ENCODE assay signal across 20 mouse cellular contexts in the genomic region with DNA sequence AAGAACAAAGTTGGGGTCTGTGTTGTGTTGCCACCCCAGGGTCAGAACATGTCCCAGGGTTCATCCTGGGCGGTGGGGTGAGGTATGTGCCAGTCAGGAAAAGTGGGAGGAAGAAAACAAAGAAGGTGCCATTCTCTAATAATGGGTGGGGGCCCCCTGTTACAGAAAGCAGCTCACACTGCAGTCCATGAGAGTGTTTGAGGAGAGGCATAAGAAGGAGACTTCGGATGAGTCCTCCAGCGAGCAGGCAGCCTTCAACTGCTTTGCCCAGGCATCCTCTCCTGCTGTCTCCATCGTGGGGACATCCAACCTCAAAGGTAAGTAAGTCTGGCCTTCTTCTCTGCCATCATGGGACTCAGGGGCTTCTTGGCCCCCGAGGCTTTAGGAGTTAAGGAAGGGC. TPM values are rescaled to one million over a fixed set of nuclear protein-coding genes. Genes with fewer than 3 reads are reported as not detected.
A peak's percentile ranks its signal among the peaks of the same experiment; 100 is the strongest.
DNase-seq lines count a peak whose midpoint lies in the region; ATAC-seq and TF ChIP-seq lines count a peak whose summit lies in the region.
"Had no signal": no experiment of that assay in that cellular context is flagged by ENCODE, and none has a peak within 500 bp of the region (broad histone marks: within the 10 kb centered on the region; RNA-seq: fewer than 3 reads in every experiment).

No protein-coding gene starts in this region.

- TF ChIP-seq POLR2A in lung, adult 2 months (IDR thresholded peaks at IDR 0.05; ENCODE audit: borderline replicate concordance, extremely low read depth, low read depth, low read length) = no peak

- no peak for ATAC-seq in embryonic facial prominence, embryonic 12.5 days (ENCODE audit: insufficient number of reproducible peaks, insufficient read depth, low FRiP score, low TSS enrichment)
- no peak for ATAC-seq in limb, embryonic 11.5 days (ENCODE audit: insufficient number of reproducible peaks, low FRiP score, low TSS enrichment, low read depth)
- ATAC-seq in granulocyte monocyte progenitor cell, adult 5-6 weeks (replicated peaks; ENCODE audit: poor library complexity, severe bottlenecking) = no peak
- ATAC-seq: liver, embryonic 12.5 days; Patski had no signal

- H3K9me3 ChIP-seq in embryonic facial prominence, embryonic 12.5 days = no peaks in the 10 kb centered on the region
- no peaks in the 10 kb centered on the region for H3K9me3 ChIP-seq in limb, embryonic 11.5 days (ENCODE audit: control insufficient read depth, low read length)
- H3K9me3 ChIP-seq: forebrain, embryonic 12.5 days; liver, embryonic 12.5 days had no signal

- WGBS in lung, adult 2 months = 44% methylated on average over 5 of the region's 5 CpGs
- WGBS in embryonic facial prominence, embryonic 12.5 days = 32% methylated on average over 5 of the region's 5 CpGs
- 55% methylated on average over 5 of the region's 5 CpGs for WGBS in limb, embryonic 11.5 days

- H3K4me1 ChIP-seq in lung, adult 2 months (ENCODE audit: control insufficient read depth, insufficient read depth, low read length) = peaks cover 7% of the 10 kb centered on the region; the same call in 1 of the 2 replicates
- H3K4me1 ChIP-seq in embryonic facial prominence, embryonic 12.5 days = peaks cover 29% of the 10 kb centered on the region; the same call in 1 of the 2 replicates
- H3K4me1 ChIP-seq in limb, embryonic 11.5 days (ENCODE audit: control insufficient read depth, insufficient read depth, low read length) = peaks cover 13% of the 10 kb centered on the region

- H3K9ac ChIP-seq in embryonic facial prominence, embryonic 12.5 days = peak overlapping the region; percentile 91
- H3K9ac ChIP-seq in limb, embryonic 11.5 days (ENCODE audit: low read length) = peak overlapping the region; percentile 5; the same call in 1 of the 2 replicates
- H3K9ac ChIP-seq: forebrain, embryonic 12.5 days; liver, embryonic 12.5 days had no signal

- H3K27ac ChIP-seq in embryonic facial prominence, embryonic 12.5 days = peak overlapping the region; percentile 75; the same call in 1 of the 2 replicates
- no peak overlapping the region for H3K27ac ChIP-seq in limb, embryonic 11.5 days (replicated peaks; ENCODE audit: low read depth, low read length)
- H3K27ac ChIP-seq: forebrain, embryonic 12.5 days; liver, embryonic 12.5 days had no signal

- peak; percentile 37 to 83 for DNase-seq in adrenal gland, adult (ENCODE audit: inconsistent age in 2 of 2, low spot score in 1 of 2)
- DNase-seq in adrenal gland, adult 2 months = no peak
- DNase-seq in lung, adult 2 months = no peak
- DNase-seq in lung, adult 18-20 months = no peak
- no peak for DNase-seq in limb, embryonic 11.5 days (ENCODE audit: low spot score)
- DNase-seq in frontal cortex, postnatal 25 days (ENCODE audit: low spot score in 2 of 2) = no peak
- DNase-seq: cerebellum, adult 9-11 months; embryo, embryonic 11 days; right cerebral cortex, postnatal 14 days; thymus, adult 2 months had no signal

- no peak for TF ChIP-seq CTCF in lung, adult 2 months (IDR thresholded peaks at IDR 0.05; ENCODE audit: insufficient read depth, low read length)

- H3K27me3 ChIP-seq in embryonic facial prominence, embryonic 12.5 days = peaks cover 67% of the 10 kb centered on the region
- H3K27me3 ChIP-seq in limb, embryonic 11.5 days (ENCODE audit: control insufficient read depth, insufficient read depth, low read length) = peaks cover 70% of the 10 kb centered on the region
- H3K27me3 ChIP-seq: CH12.LX had no signal

- H3K4me2 ChIP-seq in embryonic facial prominence, embryonic 12.5 days (replicated peaks) = peak overlapping the region; percentile 65
- peak overlapping the region; percentile 15 for H3K4me2 ChIP-seq in limb, embryonic 11.5 days (ENCODE audit: low read depth, severe bottlenecking)
- H3K4me2 ChIP-seq: forebrain, embryonic 12.5 days; heart, embryonic 11.5 days; liver, embryonic 12.5 days had no signal

- peaks cover 18% of the 10 kb centered on the region for H3K36me3 ChIP-seq in embryonic facial prominence, embryonic 12.5 days
- H3K36me3 ChIP-seq in limb, embryonic 11.5 days (ENCODE audit: control insufficient read depth, insufficient read depth, low read length) = peaks cover 9% of the 10 kb centered on the region; the same call in 1 of the 2 replicates
- H3K36me3 ChIP-seq: forebrain, embryonic 12.5 days had no signal

- H3K4me3 ChIP-seq in lung, adult 2 months (replicated peaks; ENCODE audit: extremely low read depth, low read depth, low read length) = peak overlapping the region; percentile 12
- H3K4me3 ChIP-seq in embryonic facial prominence, embryonic 12.5 days = peak overlapping the region; percentile 22
- no peak overlapping the region for H3K4me3 ChIP-seq in limb, embryonic 11.5 days (ENCODE audit: low read depth, low read length)
- H3K4me3 ChIP-seq: forebrain, embryonic 12.5 days; liver, embryonic 12.5 days had no signal

RNA-seq across cellular contexts. Expression of a gene that starts 8.0 kb away (rescaled TPM):
- 100 to 1,000 TPM; 285 to 315 TPM for total RNA-seq in adrenal gland, adult 2 months (2021)
- 854 and 965 TPM in 2 replicates for polyA plus RNA-seq in adrenal gland, adult 2 months (2012; rRNA removed)
- polyA plus RNA-seq in lung, adult 2 months (2012; rRNA removed) = 135 and 160 TPM in 2 replicates
- polyA plus RNA-seq in embryonic facial prominence, embryonic 12.5 days (2016; fragmentation: Nextera tagmentation; extraction: Ambion mirVana) = 59.5 and 65.3 TPM in 2 replicates
- polyA plus RNA-seq in limb, embryonic 11.5 days (2014; fragmentation: Nextera tagmentation; extraction: Ambion mirVana) = 42.6 and 52.2 TPM in 2 replicates
- not detected in 2 replicates for total RNA-seq in granulocyte monocyte progenitor cell, adult 5-6 weeks (2014; fragmentation: Nextera tagmentation)
- total RNA-seq in granulocyte monocyte progenitor cell, adult 5-6 weeks (2017) = not detected in 2 replicates
- total RNA-seq: CH12.LX; hematopoietic stem cell, adult 5-6 weeks; megakaryocyte, adult 5-6 weeks; neutrophil, adult 5-6 weeks had no signal
- polyA plus RNA-seq: Patski had no signal

Comparison
In these comparisons a context has a peak if more than half of its experiments do, and no peak if none do; other contexts are left out.
1. DNase-seq: peak in adrenal gland, adult (2 of 2); none in adrenal gland, adult 2 months (single experiment), lung, adult 2 months (single experiment), lung, adult 18-20 months (0 of 2), limb, embryonic 11.5 days (single experiment) and frontal cortex, postnatal 25 days (0 of 2).